Mouse (Mus musculus): ENCODE data around the gene 1700113H08Rik.
A peak's percentile ranks its signal among the peaks of the same experiment; 100 is the strongest.

The 1700113H08Rik gene

DNA sequence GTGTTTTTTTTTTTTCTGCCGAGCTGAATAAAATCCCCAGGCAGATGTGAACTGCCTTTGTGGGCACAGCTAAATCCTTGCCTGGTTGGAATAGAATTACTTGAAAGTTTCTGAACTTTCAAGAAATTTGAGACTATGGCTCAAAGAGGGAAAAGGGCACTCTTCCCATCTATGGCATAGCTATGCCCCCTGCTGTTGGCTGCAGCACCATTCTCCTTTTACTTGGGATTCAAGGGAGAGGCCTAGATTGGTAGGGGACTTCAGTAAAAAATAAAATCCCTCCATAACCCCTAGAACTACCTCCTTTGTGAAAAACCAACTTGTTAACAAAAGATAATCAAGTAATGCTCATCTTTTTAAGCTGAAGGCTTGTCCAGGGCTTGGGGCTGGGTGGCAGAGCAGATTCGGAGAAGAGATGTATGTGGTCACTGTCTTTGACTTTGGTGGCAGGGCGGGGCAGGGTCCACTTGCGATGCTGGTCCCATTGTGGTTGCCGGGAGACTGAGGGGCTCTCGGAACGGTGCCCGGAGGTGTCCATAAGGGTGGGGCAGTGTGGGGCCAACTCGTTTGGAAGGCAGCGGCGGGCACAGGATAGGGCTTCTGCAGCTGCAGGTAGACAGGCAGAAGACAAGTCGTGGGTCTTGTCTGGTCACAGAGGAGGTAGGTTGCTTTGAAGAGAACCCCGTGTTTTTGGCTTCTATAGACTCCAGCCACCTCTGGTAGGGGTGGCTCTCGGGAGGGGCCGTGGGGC lies at the start of gene 1700113H08Rik:
1700113H08Rik (plus strand) TSS at position 546 of the 751 bp plus-strand sequence.
- DNase-seq, result peak; percentile 11

- no peak for DNase-seq
These were observed 49.7 kb upstream of the 1700113H08Rik start for GRCm38 (mm10) chr10:87008215-87008499.

DNA sequence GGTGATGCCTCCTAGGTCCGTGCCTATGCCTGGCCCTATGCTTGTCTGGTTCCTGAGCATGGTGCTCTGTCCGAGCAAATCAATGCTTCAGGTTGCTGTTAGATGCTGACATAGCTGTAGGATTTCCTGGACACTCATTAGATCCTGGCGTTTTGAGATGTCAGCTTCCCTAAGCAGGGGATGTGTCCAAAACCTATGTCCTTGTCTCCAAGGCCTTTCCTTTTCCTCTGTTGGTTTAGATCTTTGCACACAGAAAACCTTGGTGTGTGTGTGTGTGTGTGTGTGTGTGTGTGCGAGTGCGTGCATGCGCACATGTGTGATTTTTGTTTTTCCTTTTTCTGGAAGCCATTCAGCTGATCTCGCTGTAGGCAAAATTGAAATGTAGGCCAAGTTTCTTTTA lies 45.8 kb upstream of the 1700113H08Rik start:
- DNase-seq, result no peak

DNA sequence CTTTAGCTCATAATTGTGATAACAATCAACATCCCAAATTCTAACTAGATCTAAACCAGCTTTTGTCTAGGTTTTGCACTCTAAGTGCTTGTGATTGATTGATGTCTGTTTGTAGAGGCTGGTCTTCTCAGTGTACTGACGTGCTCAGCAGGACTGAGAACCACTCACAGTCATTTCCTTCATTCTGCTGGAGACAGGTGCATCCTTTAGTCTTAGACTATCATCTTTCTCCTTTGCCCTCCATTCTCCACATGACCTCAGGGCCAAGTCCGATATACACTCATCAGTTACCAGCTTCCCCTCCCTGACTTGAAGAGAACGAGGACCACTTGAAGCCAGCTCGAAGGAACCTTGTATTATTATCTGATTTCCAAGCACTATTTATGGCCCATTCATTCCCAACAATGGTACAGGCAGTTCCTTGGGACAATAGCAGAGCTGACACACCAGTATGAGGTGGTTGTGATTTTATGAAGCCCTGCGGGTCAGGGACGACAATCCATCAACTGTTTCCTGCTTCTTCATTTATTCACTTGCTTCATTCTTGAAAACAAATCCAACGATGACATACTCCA lies 43.4 kb upstream of the 1700113H08Rik start:
- DNase-seq, result no peak

GRCm38 (mm10) chr10:87015403-87015802 lies 42.4 kb upstream of the 1700113H08Rik start:
- no peak for DNase-seq

DNA sequence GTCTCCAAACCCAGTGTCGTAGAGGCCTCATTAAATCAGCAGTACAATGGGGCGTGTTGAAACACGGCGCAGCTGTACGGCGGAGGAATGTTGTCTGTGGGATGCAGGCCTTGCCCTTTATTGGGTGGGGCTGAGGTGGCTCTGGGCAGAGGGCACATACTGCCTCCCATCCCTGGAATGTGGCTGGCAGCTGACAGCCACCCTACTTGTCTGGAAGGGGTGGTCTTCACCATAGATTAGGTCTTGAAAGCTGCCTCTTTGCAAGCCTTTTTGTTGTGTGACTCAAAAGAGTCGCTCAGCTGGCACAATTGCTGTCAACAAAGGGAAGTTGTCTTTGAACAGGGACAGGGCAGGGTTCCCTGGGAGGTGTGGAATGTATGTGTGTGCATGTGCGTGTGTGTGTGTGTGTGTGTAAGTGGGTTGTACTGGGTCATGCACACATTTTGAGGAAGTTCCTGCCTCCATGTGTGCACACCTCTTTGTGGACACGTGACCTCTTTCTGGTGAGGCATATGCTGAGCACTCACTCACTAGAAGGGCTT lies 41.6 kb upstream of the 1700113H08Rik start:
- no peak for DNase-seq

DNA sequence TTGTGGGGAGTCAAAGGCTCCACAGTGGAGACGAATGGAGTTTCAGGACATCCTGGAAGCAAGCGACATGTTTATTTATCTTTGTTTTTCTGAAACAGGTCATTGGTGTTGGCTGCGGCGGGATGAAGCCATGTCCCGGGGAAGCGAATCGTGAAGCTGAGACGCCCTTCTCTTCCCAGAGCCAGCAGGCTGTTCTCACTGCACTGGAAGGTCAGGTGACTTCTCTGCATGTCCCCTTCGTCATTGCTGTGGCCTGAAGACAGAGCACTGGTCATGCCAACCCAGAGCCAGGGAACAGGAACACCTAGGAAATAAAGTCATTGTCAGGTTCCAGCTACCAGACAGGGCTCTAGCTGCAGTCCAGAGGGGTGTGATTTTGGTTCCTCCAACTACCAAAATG lies 39.0 kb upstream of the 1700113H08Rik start:
- DNase-seq, result no peak

DNA sequence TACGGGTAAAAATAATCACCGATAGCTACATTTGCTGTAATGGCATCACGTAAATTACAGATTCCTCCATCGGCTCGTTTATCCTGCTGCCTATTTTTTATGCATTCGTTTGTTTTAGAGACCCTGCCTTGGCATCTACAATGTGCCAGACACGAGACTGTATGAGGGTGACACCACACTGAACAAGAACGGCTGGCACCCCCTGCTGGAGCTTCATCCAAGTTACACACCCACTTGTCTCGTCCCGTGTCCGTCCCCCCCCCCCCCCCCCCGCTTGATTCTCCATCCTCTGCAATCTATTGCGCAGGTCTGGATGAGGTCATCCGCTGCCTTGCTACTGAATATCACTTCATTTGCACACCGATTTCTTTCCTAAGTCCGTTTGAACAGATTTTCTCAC lies 37.1 kb upstream of the 1700113H08Rik start:
- DNase-seq, result peak; percentile 52

DNA sequence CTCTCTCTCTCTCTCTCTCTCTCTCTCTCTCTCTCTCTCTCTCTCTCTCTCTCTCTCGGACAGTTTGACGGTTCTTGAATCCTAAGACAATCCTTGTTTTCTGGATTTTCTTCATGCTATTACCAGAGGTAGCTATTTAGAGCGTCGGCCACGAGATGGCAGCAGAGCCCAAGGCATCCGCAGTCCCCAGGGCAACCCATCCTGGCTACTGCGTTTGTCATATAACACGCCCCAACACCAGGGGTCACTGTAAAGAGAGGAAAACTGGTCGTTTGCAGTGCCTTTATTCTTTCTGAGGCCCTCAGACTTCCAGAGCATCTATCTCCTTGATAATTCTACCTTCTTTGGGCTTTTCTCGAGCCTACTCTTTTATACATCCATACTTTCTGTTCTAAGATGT lies 33.0 kb upstream of the 1700113H08Rik start:
- DNase-seq, result peak; percentile 69

- no peak for DNase-seq
These were observed 25.1 kb upstream of the 1700113H08Rik start for GRCm38 (mm10) chr10:87032768-87033167.

GRCm38 (mm10) chr10:87035866-87036265 lies 22.0 kb upstream of the 1700113H08Rik start:
- DNase-seq, result peak; percentile 29

DNA sequence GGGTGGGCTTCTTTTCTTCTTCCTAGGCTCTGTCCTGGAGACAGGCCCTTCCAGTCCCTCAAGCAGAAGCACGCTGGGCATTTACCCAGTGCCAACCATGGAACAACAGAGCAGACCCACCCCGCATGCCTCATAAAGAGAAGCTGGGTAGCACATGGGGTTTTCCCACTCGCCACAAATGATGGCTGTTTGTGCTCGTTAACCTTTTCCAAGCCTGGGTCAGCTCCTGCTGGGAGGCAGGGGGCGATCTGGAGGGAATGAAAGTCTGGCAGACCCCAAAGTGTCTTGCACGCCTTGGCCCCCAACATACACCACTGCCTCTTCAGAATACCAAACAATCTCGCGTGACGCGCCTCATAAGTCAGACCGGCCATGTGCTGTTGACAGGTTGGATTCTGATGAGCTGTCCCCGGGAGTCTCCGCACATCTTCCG lies 21.6 kb upstream of the 1700113H08Rik start:
- DNase-seq, result no peak

DNA sequence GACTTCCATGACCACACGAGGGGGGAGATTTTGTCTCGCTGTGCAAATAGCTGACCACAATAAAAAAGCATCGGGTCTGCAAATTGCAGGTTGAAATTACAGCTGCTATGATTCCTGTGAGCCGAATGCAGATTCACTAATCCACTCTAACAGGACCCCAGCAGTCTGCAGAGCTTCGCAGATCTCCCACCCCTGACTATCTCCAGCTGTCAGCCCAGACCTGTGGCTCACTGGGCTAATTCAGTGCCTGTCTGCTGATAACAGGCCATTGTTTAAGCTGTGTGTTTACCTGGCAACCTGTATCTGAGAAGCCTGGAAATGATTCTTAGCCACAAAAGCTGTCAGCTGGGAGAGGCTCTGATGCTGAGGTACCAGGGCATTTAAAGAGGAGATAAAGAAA lies 20.8 kb upstream of the 1700113H08Rik start:
- no peak for DNase-seq

GRCm38 (mm10) chr10:87039340-87039739 lies 18.5 kb upstream of the 1700113H08Rik start:
- DNase-seq, result no peak

- DNase-seq, result no peak
These were observed 18.0 kb upstream of the 1700113H08Rik start for GRCm38 (mm10) chr10:87039800-87040199.

GRCm38 (mm10) chr10:87041265-87041664 lies 16.6 kb upstream of the 1700113H08Rik start:
- DNase-seq, result no peak

DNA sequence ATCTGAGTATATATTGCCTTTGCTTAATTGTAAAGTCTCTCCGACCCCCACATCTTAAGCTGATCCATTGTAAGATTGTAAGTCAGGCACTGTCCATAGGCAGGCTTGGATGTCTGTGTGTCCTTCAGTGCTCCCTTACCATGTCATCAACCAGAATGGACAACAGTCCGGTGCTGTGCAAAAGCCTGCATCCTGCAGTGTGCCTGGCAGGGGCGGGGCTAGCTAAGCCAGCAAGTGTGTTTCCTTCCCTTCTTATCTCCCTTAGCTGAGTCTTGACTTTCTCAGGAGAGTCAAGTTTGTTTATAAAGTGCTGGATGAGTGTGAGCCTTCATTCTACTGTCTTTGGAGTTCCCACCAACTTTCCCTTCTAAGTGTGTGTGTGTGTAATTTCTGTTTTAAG lies 12.6 kb upstream of the 1700113H08Rik start:
- no peak for DNase-seq

DNA sequence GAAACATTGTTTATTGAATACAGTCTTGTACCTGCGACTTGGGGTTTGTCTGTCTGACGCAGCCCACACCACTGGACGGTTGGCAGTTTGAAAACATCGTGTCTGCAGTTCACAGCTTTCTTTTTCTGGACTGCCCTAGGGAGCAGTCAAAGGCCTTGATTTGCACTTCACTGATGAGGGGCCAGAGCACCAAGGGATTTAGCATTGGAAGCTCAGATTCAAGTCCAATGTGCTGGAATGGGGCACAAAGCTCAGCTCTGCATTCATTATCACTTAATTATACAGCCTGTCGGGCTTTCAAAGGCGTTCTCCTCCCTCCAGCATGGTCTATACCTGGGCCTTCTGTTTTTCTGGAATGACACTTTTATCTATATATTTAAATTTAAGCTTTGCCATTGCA lies 11.4 kb upstream of the 1700113H08Rik start:
- DNase-seq, result no peak

- no peak for DNase-seq
These were observed 10.8 kb upstream of the 1700113H08Rik start for GRCm38 (mm10) chr10:87046931-87047468.

GRCm38 (mm10) chr10:87049179-87049578 lies 8.7 kb upstream of the 1700113H08Rik start:
- DNase-seq, result no peak

GRCm38 (mm10) chr10:87051714-87052113 lies 6.1 kb upstream of the 1700113H08Rik start:
- no peak for DNase-seq

GRCm38 (mm10) chr10:87058251-87058925 lies 543 bp downstream of the 1700113H08Rik start:
- DNase-seq, result peak; percentile 81

DNA sequence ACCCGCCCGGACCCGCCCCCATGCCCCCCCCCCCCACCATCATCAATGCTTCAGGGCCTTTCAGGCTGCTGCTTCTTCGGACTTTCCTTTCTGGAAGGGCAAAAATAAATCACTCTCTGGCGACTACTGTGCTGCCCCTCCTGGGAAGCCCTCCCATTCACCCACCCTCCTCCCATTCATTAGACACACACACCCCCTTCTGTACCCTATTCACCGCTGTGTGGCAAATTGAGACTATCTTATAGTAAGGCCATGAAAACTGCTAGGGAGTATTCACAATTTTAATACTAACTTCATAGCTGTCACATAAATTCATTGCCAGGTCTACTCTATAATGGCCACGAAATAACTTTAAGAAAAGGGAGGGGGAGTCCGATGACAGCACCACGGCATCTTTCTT lies 1.1 kb downstream of the 1700113H08Rik start:
- DNase-seq, result no peak

- no peak for DNase-seq
These were observed 1.6 kb downstream of the 1700113H08Rik start for GRCm38 (mm10) chr10:87059447-87059846.
